Mouse (Mus musculus) cerebellum, adult 11-12 months (tissue): ENCODE measurements at regions not wholly inside any gene's neighbourhood (a gene's known extent, or its start where the extent isn't known, plus 50 kb on each side); places are given as distances from the start of the nearest gene placed in this dataset.

Source experiments
- DNase-seq: peaks from one replicate; pipeline ENCODE4 v3.0.0; 2022

DNA sequence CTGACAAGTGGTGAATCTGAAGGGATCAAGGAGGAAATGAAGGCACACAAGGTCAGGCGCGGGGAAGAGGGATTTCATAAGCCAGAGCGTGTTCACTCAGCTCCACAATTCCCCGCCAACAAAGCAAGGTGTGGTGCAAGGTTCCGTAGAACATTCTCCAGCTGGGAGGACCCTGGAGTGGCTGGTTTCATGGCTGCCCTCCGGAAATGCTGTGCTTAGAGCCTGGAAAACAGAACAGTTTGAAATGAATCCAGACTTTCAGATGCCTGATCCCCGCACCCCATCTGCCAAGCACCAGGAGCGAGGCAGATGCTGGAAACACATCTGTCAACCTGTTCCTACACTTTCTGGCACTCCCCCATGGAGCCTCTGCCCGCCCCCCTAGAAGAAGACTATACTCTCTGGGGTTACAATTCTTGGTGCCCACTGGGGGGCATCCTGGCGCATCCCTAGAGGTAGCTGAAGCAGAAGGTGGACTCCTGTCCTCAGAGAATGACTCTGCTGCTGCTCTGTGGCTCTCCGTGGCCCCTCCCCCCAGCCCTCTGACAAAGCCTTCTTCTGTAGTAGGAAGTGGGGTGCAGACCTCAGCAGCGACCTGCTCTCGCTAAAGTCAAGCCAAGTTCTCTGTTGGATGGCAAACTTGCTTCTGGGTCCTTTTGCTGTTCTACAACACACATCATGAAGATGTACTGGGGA is 54.5 kb upstream of the Mafb start:
- no peak for DNase-seq

DNA sequence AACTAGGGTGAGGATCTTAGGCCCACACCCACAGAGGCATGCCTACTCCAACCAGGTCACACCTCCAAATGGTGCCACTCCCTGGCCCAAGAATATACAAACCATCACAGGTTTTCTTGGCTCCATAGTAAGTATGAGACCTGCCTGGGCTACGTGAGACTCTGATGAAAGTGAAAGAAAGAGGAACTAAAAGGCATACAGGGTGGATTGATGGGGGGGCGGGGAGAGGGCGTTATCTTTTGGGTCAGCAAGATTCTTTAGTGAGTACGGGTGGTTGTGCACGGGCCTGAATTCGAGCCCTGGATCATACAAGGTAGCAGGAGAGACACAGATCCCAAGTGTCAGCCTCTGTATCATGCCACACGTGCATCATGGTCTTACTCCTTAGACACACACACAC is 57.6 kb upstream of the Mafb start:
- DNase-seq, result no peak

DNA sequence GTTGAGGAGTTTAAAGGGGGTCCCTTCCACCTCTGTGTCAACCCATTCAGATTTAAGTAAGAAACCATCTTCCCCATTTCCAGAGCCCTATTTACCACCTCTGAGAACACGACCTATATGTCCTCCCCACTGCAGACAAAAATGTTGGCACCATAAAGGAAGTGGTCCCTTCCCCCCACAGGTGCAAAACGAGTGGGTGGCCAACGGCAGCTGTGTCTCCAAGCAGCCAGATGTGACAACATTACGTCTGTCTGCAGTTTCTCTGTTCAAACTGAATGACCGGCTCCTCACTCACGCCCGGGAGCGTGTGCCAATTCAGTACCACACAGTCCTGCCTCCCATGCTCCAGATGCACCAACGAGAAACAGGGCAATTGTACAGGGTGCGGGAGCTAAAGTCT is 60.6 kb upstream of the Mafb start:
- DNase-seq, result no peak

DNA sequence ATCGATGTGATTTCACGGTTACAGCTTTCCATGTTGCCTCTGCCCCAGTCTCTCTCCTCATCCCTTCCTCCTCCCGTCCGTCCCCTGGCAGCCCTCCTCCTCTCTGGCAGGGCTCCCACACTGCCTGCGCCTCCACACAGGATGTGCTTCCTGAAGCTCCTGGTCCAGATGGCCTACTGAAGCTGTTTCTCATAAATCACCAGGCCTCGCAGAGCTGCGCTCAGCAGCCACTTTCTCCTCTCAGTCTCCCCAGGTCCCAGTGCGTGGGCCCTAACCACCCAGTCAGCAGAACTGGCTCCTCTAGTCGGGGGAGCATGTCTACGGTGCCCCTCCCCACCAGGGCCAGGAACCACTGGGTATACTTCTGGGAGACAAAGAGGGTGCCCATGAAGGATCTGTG is 66.4 kb upstream of the Mafb start:
- peak; percentile 70 for DNase-seq

DNA sequence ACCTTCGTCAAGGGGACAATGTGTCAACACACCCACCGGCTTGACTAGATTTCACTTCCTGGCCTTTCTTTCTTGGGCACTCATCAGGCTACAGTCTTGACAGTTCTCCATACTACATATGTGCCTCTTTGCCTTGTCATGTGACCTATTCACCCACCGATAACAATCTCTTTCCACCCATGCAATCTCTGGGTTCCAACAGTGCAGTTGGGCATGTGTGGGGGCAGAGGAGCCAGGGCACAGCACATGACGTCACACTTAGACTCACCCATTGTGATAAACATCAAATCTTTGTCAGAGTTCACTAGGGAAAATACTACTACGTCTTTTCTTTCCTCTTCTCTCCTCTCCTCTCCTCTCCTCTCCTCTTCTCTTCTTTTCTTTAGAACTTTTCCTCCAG is 67.8 kb upstream of the Mafb start:
- no peak for DNase-seq

DNA sequence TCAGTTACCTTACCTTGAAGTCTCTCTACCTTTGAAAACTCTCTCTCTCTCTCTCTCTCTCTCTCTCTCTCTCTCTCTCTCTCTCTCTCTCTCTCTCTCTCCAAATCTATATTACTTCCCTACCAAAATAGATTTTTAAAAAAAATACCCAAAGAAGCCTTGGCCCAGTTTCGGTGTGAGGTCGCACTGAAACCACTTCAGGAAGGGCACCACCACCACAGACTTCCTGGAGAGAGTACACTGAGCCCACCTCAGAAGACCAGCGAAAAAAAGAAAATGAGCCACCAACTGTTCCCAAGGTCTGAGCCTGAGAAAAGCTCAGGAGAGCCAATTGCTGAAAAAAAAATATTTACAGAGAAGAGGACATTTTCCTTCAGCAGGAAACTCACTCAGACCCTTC is 68.8 kb upstream of the Mafb start:
- DNase-seq, result no peak

DNA sequence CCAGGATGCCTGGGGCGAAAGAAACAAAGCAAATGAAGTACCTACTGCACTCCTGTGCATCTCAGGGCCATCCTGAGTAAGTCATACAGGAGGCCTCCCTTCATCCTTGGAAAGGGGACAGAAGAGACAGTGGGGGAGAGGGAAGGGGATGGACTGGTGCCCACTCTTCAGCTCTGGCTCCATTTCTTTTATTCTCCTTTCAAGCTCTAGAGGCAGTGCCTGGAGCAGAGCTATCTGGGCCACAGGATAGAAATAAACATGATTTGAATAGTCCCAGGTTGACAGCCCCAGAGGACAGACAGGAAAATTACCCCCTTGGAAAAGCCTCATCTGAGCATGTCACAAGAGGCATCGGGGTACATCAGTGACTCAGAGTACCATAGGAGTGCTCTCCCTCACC is 72.2 kb upstream of the Mafb start:
- DNase-seq, result no peak

DNA sequence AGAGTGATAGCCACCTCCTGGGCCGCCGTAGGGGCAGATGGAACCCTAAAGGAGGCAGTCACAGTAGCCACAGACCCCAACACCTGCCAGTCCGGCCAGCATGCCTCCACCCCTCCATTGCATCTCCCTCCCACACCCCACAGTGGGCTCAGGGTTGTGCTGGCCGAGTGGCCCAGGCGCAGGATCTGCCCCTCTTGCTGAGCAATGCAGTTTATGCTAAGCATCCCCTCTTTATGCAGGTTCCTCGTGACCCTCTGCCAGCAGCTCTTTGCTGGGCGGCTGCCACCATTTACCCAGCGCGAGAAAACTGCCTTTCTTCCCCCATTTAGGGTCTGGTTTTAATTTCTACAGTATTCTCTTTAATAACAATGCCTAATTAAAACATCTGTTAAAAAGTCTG is 73.4 kb upstream of the Mafb start:
- no peak for DNase-seq

DNA sequence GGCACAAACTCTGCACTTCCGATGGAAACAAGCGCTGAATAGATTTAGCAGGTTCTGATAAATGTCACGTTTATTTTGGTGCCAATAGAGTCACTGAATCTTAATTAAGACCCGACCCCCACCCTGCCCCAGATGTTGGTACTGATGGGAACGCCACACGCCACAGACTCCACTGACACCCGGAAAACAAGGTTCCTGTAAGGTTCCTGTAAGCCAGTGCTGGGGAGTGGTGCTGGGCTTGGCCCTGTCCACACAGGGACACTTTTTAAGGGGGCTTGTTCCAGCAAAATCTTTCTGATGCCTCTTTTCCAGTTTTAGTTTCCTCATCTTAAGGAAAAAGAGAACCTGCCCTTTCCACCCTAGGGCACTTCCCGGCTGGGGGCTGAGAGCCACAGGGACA is 84.2 kb upstream of the Mafb start:
- DNase-seq, result no peak

DNA sequence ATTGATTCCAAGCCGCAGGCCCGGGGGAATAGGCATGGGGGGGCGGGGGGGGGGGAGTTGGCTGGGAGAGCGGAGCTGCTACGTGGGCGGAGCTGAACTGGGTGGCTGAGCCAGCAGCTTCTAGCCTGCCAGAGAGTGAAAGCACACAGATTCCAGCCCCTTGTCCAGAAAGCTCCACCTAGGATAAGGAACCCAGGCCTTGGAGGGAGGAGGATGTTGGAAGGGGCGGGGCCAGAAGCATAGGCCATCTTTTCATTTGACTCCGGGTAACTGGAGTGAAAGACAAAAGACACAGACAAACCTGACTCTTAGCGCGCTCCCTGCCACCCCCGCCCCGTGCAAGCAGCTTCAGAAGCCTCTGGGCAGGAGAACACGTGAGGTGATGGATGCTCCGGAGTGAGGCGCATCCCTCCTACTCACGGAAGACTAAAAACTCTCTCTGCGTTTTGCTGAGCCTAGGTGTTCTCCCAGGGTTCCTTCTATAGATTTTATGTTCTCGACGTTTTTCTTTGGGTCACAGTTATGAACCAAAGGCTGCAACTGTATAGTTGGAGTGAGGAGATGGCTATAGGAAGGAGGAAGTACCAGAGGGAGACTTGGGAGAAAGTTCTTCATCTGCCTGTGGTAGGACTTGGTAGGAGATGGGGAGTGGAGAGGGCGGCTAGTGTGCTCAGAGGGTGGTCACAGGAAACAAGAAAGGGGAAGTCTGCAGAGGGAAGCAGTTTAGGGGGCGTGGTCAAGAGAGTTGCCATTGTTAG is 84.8 kb upstream of the Mafb start:
- DNase-seq, result no peak

DNA sequence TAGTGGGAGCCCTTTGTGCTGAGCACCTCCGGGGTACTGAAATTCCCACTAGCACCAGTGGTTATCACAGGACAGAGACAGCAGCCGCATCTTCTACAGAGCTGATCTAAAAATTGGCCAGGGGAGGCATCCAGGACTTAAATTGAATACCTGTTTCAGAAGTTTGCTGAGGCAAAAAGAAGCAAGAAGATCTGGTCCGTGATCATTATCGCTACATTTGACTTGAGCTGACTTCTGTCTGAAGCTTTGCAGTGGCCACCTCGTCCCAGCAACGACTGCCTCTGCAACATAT is 85.3 kb upstream of the Mafb start:
- no peak for DNase-seq

DNA sequence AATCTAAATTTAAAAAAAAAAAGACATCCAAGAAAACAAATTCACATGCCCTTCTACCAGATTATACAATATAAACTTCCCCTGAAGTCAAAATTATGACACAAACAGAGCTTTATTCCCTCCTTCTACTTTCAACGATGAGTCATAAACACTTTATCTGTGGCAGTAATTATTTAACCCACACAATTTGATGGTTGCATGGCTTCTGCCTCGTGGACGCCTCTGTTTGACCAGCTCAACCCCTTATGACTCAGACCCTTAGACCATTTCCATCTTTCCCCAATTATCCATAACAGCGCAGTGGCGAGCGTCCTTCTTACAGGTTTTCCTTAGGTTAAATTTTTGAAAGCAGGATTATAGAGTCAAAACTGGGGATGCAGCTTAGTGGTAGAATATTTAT is 85.9 kb upstream of the Mafb start:
- DNase-seq, result no peak

DNA sequence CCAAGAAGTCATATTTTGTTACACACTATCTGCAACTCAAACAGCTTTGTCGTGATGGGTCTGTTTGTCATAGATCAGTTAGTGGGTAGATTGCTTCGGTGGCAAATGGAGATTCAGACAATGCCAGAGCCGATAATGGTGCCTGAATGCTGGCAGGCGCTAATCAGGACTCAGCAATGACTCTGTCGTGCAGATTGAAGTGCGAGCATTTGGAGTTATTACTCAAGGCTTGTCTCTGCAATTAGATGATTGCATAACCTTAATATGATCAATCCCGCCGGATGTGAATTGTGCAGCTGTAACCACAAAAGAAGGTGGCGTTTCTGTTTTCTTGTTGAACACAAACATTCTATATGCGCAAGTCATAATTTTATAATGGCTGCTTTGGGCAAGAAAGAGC is 88.8 kb upstream of the Mafb start:
- no peak for DNase-seq

DNA sequence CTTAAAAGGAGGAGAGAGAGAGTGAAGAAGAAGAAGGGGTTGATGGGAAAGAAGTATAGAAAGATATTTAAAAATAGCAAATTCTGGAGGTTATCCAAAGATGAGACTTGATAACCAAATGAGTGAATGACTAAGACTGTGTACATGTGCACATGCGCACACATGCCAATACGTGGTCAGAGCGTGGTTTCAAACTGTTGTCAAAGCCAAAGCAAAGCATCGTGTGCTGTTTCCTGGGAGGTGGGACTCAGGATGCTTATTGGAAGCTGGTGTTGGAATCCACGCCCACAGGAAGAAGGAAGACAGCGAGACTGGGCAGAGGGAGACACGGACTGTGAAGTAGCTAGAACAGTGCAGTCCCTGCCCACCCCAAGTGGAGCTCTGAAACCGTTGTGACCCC is 89.8 kb upstream of the Mafb start:
- DNase-seq, result no peak

DNA sequence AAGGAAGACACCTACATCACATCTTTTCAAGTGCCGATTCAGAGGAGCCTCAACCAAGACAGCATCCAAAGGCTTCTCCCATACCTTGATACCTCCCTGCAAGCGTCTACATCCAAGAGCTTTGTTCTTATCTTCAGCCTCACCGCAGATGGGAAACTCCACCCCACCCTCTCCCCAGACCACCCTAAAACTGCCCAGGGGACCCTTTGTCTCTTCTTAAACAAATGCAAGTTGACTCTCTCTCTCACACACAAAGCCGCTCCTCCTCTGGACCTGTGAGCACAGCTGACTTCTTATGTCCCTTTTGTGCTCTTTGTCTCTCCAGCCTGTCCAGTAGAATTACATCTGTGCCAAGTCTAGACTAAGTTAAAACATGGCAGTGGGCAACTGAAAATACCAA is 104.7 kb upstream of the Mafb start:
- DNase-seq, result no peak

DNA sequence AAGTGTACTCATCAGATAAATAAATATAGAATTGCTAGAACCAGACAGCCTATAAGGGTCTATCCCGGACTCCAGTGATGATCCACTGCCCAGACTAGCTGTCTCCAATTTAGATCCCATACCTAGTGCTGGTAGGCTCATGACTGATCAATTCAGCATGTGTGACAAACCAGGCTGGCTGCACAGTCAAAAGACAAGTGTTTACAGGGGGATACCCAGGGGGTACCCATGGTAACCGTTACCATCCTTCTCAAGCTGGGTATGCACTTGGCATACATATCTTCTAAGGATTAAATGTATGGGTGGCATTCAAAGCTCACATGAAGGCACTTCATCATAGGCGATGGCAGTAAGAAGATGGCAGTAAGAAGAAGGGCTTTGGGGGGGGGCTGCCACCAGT is 109.3 kb upstream of the Mafb start:
- no peak for DNase-seq

DNA sequence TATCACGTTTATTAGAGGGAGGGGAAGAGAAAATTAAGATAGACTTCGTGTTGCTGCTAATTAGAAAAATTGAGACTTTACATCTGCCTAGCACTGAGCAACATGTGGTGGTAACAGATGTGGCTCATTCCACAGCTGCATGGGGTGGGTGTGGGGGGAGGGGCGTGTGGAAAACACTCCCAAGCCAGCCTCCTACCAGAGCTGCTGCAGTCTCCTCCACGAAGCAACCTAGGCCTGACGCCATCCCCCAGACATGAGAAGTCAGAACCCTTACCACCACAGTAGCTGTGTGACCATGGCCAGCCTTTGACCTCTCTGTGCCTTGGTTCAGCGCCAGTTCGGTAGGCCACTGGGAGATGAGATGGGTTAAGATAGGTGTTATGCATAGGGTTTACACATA is 112.4 kb upstream of the Mafb start:
- no peak for DNase-seq

DNA sequence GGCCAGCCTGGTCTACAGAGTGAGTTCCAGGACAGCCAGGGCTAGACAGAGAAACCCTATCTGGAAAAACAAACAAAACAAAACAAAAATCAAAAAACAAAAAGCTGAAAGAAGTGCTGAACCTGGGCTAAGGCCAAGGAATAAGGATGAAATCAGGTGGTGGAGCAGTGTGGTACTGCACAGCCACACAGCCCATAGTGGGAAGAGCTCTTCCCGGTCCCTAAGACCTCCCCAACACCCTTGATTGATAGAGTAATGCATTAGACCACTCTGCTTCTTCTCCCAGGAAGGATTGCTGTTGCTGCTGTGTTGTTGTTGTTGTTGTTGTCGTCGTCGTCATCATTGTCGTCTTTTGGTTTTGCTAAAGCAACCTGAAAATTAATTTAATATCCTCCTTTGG is 118.2 kb upstream of the Mafb start:
- DNase-seq, result no peak

DNA sequence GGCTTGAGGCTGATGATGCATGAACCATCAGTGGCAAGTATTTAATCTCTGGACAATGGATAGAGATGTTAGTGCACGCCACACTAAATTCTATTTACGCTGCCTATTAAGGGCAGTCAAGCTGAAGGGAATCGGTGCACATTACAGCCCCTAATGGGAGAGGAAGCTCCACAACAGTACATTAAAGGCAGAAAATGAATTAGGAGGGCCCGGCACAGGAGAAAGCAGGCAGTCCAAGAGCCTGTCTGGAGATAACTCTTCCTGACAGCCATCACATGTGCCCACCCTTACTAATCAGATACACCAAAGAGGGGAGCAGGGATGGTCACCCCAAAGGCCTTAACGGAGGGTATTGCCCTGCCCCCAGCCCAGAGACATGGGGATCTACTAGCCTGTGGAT is 118.7 kb upstream of the Mafb start:
- no peak for DNase-seq

DNA sequence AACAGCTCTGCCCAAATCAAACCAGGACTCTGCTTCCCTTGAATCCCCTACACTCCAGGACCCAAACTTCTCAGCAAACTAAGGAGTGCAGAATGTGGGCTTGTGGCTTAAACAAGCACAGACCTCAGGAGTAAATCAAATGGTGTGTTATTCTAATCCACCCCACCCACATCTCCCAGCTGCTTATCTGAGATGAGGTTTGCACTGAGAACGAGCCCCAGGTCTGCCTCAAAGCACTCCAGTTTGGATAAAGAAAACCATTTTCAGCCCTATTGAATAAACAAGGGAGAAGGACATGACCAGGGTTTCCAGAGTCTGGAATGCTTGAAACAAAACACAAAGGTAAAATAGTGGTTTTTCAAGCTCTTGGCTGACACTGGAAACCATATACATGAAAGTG is 132.9 kb upstream of the Mafb start:
- no peak for DNase-seq

DNA sequence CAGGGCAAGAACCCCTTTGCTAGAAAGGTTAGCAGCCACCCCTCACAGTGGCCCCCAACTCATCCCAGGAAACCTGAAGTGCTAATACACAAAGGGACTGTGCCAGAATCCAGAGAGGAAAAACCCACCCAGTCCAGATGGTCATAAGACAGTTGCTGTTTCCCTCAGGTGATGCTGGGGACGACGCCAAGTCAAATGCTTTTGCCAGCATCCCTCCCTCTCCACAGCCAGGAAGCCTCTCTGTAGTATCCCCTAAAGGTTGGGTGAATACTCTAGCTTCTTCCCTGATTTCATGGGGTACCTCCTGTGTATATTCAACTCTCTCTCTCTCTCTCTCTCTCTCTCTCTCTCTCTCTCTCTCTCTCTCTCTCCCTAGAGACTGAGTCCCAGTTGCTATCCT is 136.0 kb upstream of the Mafb start:
- DNase-seq, result no peak

DNA sequence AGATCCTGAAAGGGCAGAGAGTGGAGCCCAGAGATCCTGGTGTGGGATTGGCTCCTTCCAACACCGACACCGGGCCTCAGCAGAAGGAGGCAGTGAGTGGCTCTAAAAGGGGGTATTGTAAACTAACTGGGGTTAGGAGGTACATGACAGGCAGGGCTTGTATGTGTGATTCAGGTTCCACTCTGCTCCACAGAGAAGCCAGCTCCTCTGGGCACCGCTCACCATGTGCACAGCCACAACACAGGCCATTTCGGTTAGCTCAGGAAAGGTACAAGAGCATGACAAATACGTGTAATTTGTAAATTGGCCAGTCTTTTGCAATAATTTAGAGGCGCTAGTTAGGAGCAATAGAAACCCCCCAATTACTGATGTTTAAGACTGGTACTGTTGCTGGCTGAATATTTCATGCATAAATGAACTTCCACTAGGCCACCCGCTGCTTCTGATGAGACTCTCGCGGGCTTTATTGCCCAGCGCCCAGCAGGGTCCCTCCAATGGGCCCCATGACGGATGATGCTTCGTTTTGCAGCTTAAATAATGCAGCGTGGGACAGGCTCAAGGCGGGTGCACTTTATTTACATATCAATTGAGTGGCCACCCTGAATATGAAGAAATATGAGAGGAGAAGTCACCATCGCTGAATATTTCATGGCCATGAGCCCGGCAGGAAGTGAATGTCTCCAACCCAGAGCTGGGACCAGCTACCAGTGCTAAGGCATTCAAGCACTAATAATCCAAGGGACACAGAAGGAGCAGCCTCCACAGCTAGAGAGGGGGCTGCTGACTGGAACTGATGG is 136.9 kb upstream of the Mafb start:
- DNase-seq, result no peak

DNA sequence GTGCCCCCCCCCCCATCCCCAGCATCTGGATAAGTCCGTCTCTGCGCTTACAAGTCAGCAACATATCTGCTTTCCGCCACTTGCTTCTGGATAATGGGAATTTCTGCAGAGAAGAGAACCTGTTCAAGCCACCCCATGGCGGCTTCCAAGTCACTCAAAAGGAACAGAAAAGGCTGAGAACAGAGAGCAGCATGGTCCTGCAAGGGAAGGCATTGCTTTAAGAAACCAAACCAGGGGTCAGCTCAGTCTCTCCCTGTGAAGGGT is 137.5 kb upstream of the Mafb start:
- DNase-seq, result no peak

DNA sequence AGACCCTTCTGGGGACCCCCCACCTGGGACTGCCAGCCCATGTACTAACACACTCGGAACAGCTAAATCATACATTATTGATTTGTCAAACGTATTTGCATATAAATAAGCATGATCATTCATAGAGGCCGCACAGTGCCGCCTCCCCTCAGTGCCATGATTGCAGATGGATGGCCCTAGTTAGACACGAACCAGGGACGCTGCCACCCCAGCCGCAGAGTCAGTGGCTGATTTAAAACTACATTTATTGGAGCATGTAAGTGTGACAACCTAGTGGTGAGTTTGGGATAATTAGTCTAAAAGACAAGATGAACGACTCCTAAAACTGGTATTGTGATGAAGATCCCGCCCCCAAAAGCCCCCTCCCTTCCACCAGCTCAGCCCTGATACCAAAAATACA is 138.3 kb upstream of the Top1 start:
- no peak for DNase-seq
